32 mouse cellular contexts compared by ENCODE assay signal in the genomic region with DNA sequence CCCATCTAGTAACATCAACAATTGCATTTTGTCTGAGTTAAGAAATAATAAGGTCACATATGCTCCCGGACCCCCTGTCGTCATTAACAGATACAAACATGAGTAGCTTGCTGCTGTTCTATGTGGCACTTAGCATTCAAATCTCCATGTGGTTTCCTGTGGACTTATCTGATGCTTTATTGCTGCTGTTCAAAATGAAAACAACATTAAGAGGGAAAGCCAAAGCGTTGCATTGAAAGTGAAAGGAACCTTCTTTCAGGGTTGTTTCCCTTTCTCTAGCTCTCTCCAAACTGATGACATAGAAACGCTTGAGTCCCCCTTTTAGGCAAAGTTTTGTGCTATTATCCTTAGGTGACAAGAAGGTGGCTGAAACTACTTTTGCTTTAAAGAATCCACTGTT. TPM values are rescaled to one million over a fixed set of nuclear protein-coding genes. Genes with fewer than 3 reads are reported as not detected.
DNase-seq lines count a peak whose midpoint lies in the region; ATAC-seq and TF ChIP-seq lines count a peak whose summit lies in the region.
"Had no signal": no experiment of that assay in that cellular context is flagged by ENCODE, and none has a peak within 500 bp of the region (broad histone marks: within the 10 kb centered on the region; RNA-seq: fewer than 3 reads in every experiment).

No protein-coding gene starts in this region.

- TF ChIP-seq POLR2A in myocyte (IDR thresholded peaks at IDR 0.05; ENCODE audit: insufficient read length, low read depth): no peak

- no peak overlapping the region for H3K4me3 ChIP-seq in kidney, embryonic 15.5 days (replicated peaks)
- H3K4me3 ChIP-seq in midbrain, embryonic 11.5 days (ENCODE audit: low read depth, low read length): no peak overlapping the region
- H3K4me3 ChIP-seq in midbrain, embryonic 10.5 days: no peak overlapping the region
- no peak overlapping the region for H3K4me3 ChIP-seq in myocyte
- no peak overlapping the region for H3K4me3 ChIP-seq in gastrocnemius, adult 2 months
- H3K4me3 ChIP-seq: embryonic facial prominence, embryonic 12.5 days; embryonic facial prominence, embryonic 15.5 days; heart, embryonic 12.5 days; heart, embryonic 15.5 days had no signal

- 0 out of 2 replicates have a peak overlapping the region, but pooled peaks have one; percentile 20 for H3K27ac ChIP-seq in kidney, embryonic 15.5 days
- no peak overlapping the region for H3K27ac ChIP-seq in midbrain, embryonic 11.5 days (ENCODE audit: low read depth, low read length)
- H3K27ac ChIP-seq in midbrain, embryonic 10.5 days (replicated peaks): no peak overlapping the region
- H3K27ac ChIP-seq in gastrocnemius, adult 2 months: no peak overlapping the region
- H3K27ac ChIP-seq: embryonic facial prominence, embryonic 12.5 days; embryonic facial prominence, embryonic 15.5 days; heart, embryonic 15.5 days; hindbrain, embryonic 14.5 days had no signal

- no peaks in the 10 kb centered on the region for H3K9me3 ChIP-seq in kidney, embryonic 15.5 days (replicated peaks)
- H3K9me3 ChIP-seq in midbrain, embryonic 11.5 days (ENCODE audit: control insufficient read depth, low read length): no peaks in the 10 kb centered on the region
- no peaks in the 10 kb centered on the region for H3K9me3 ChIP-seq in midbrain, embryonic 10.5 days (replicated peaks)
- H3K9me3 ChIP-seq: embryonic facial prominence, embryonic 12.5 days; embryonic facial prominence, embryonic 15.5 days; heart, embryonic 12.5 days; heart, embryonic 15.5 days had no signal

- no peak for TF ChIP-seq CTCF in gastrocnemius, adult 2 months (IDR thresholded peaks at IDR 0.05)

- 61% methylated on average over 4 of the region's 4 CpGs for WGBS in kidney, embryonic 15.5 days
- WGBS in midbrain, embryonic 11.5 days: 82% methylated on average over 4 of the region's 4 CpGs
- WGBS in midbrain, embryonic 10.5 days: 79% methylated on average over 4 of the region's 4 CpGs

- no peaks in the 10 kb centered on the region for H3K27me3 ChIP-seq in kidney, embryonic 15.5 days
- H3K27me3 ChIP-seq in midbrain, embryonic 11.5 days (ENCODE audit: control insufficient read depth, insufficient read depth, low read length): no peaks in the 10 kb centered on the region
- H3K27me3 ChIP-seq in midbrain, embryonic 10.5 days (ENCODE audit: low read depth, poor library complexity, severe bottlenecking): no peaks in the 10 kb centered on the region
- H3K27me3 ChIP-seq in myocyte (ENCODE audit: control insufficient read depth, insufficient read depth, insufficient read length): no peaks in the 10 kb centered on the region
- H3K27me3 ChIP-seq: embryonic facial prominence, embryonic 12.5 days; embryonic facial prominence, embryonic 15.5 days; heart, embryonic 12.5 days; heart, embryonic 15.5 days; Patski had no signal

- H3K4me2 ChIP-seq in kidney, embryonic 15.5 days: no peak overlapping the region
- no peak overlapping the region for H3K4me2 ChIP-seq in midbrain, embryonic 11.5 days
- peak overlapping the region; percentile 32 for H3K4me2 ChIP-seq in myocyte (ENCODE audit: low read depth)
- H3K4me2 ChIP-seq: embryonic facial prominence, embryonic 12.5 days; embryonic facial prominence, embryonic 15.5 days; heart, embryonic 12.5 days; heart, embryonic 15.5 days; hindbrain, embryonic 14.5 days had no signal

- H3K79me2 ChIP-seq in myocyte (ENCODE audit: control insufficient read depth, insufficient read depth): no peaks in the 10 kb centered on the region

- intact Hi-C loops in gastrocnemius, adult 2 months (cut with DNase I): no loop called here

- no peak overlapping the region for H3K9ac ChIP-seq in kidney, embryonic 15.5 days
- no peak overlapping the region for H3K9ac ChIP-seq in midbrain, embryonic 11.5 days (ENCODE audit: low read length)
- H3K9ac ChIP-seq: embryonic facial prominence, embryonic 12.5 days; embryonic facial prominence, embryonic 15.5 days; forebrain, postnatal 0 days; heart, embryonic 12.5 days; heart, embryonic 15.5 days; hindbrain, embryonic 14.5 days had no signal

- DNase-seq in kidney, postnatal 10 days: no peak
- peak; percentile 19 for DNase-seq in midbrain, embryonic 11.5 days (ENCODE audit: low spot score, missing footprints)
- DNase-seq in midbrain, embryonic 10.5 days (ENCODE audit: low spot score): no peak
- DNase-seq in thymus, postnatal 25 days: no peak
- DNase-seq in gastrocnemius, adult 2 months: no peak
- DNase-seq: adrenal gland, postnatal 10 days; adrenal gland, postnatal 36 days; cerebellum, adult 18-20 months; cerebellum, adult 9-10 months; cerebellum, postnatal 14 days; forebrain, postnatal 0 days; gastrocnemius, postnatal 25 days; heart, adult 18-20 months; heart, postnatal 10 days; heart, postnatal 36 days had no signal

- ATAC-seq in kidney, embryonic 15.5 days (replicated peaks; ENCODE audit: low FRiP score): no peak
- ATAC-seq in midbrain, embryonic 11.5 days (ENCODE audit: low FRiP score): no peak
- peak; percentile 39; the same call in 1 of the 2 replicates for ATAC-seq in common myeloid progenitor, adult 5-6 weeks (replicated peaks; ENCODE audit: low read depth, poor library complexity, severe bottlenecking)
- ATAC-seq: forebrain, embryonic 14.5 days; forebrain, postnatal 0 days; Patski had no signal

- H3K4me1 ChIP-seq in kidney, embryonic 15.5 days: peaks cover 4% of the 10 kb centered on the region; the same call in 1 of the 2 replicates
- H3K4me1 ChIP-seq in midbrain, embryonic 11.5 days (ENCODE audit: control insufficient read depth, insufficient read depth, low read length): no peaks in the 10 kb centered on the region
- no peaks in the 10 kb centered on the region for H3K4me1 ChIP-seq in midbrain, embryonic 10.5 days
- H3K4me1 ChIP-seq: embryonic facial prominence, embryonic 12.5 days; embryonic facial prominence, embryonic 15.5 days; heart, embryonic 12.5 days had no signal

- no peaks in the 10 kb centered on the region for H3K36me3 ChIP-seq in kidney, embryonic 15.5 days
- no peaks in the 10 kb centered on the region for H3K36me3 ChIP-seq in midbrain, embryonic 11.5 days (ENCODE audit: control insufficient read depth, insufficient read depth, low read length)
- H3K36me3 ChIP-seq in midbrain, embryonic 10.5 days: no peaks in the 10 kb centered on the region
- no peaks in the 10 kb centered on the region for H3K36me3 ChIP-seq in myocyte (ENCODE audit: control insufficient read depth, insufficient read depth)
- H3K36me3 ChIP-seq: embryonic facial prominence, embryonic 12.5 days; embryonic facial prominence, embryonic 15.5 days; heart, embryonic 12.5 days; heart, embryonic 15.5 days had no signal

- no peak overlapping the region for H3ac ChIP-seq in myocyte (ENCODE audit: control insufficient read depth, insufficient read length)

TF ChIP-seq in myocyte, 11 proteins besides CTCF, POLR2A, EP300 and RAD21:
- no peak for TF ChIP-seq POLR2AphosphoS2 (IDR thresholded peaks at IDR 0.05; ENCODE audit: insufficient read length, low read depth)

RNA-seq across cellular contexts. Expression of a gene that starts 48.6 kb away (rescaled TPM):
- polyA plus RNA-seq in kidney, embryonic 15.5 days (2015; fragmentation: Nextera tagmentation; extraction: Ambion mirVana): not detected in 2 replicates
- 0.07 TPM in 1 of 2 replicates, not detected in the other for polyA plus RNA-seq in midbrain, embryonic 11.5 days (2014; fragmentation: Nextera tagmentation; extraction: Ambion mirVana)
- polyA plus RNA-seq in midbrain, embryonic 10.5 days (2016; fragmentation: Nextera tagmentation; extraction: Ambion mirVana): not detected in 2 replicates
- not detected in 2 replicates for total RNA-seq in common myeloid progenitor, adult 5-6 weeks (2017)
- not detected for polyA plus RNA-seq in myocyte (2012; fragmentation: generic; extraction: Trizol)
- not detected for total RNA-seq in gastrocnemius, adult 2 months (2021)
- total RNA-seq: adrenal gland, adult 18-20 months; adrenal gland, postnatal 10 days; adrenal gland, postnatal 36 days; ES-E14; forebrain, postnatal 0 days; gastrocnemius, adult 8-10 months; gastrocnemius, postnatal 25 days; heart, adult 18-20 months; heart, postnatal 10 days; heart, postnatal 36 days had no signal
- polyA plus RNA-seq: embryonic facial prominence, embryonic 12.5 days; embryonic facial prominence, embryonic 15.5 days; forebrain, embryonic 11.5 days; forebrain, embryonic 14.5 days; forebrain, postnatal 0 days; frontal cortex, adult 2 months; gonadal fat pad, adult 2 months; heart, embryonic 12.5 days; heart, embryonic 15.5 days; hindbrain, embryonic 11.5 days; hindbrain, embryonic 14.5 days; Patski had no signal
